Mouse (Mus musculus) embryonic facial prominence, embryonic 11.5 days (tissue): ENCODE data around the gene Plxna4. TPM values are rescaled to one million over a fixed set of nuclear protein-coding genes. Genes with fewer than 3 reads are reported as not detected.

Experiments
- ATAC-seq: fragments of 200-750 bp; cut with Nextera tagmentation; replicated peaks from 2 replicates; pipeline ENCODE4 v1.8.0; 2017; ENCODE audit warnings: low read depth; ENCODE audit not compliant: insufficient number of reproducible peaks, low FRiP score, low TSS enrichment
- DNase-seq: peaks from one replicate; pipeline ENCODE4 v3.0.0-alpha.2; 2015; ENCODE audit warnings: low spot score
- H3K27ac ChIP-seq: fragments of 300-500 bp; sonication (generic); replicated peaks from 2 replicates; pipeline ENCODE4 v1.5.1; 2014; ENCODE audit warnings: mild to moderate bottlenecking, low read depth, low read length, control low read depth
- H3K27me3 ChIP-seq: fragments of 300-500 bp; sonication (generic); 2 replicates; pipeline ENCODE4 v1.6.1; 2014; ENCODE audit warnings: mild to moderate bottlenecking, low read length, moderate library complexity, mixed read lengths; ENCODE audit not compliant: control insufficient read depth, insufficient read depth
- H3K36me3 ChIP-seq: fragments of 300-500 bp; sonication (generic); replicated peaks from 2 replicates; pipeline ENCODE4 v1.6.1; 2014; ENCODE audit warnings: low read depth, mild to moderate bottlenecking, low read length, moderate library complexity, mixed read lengths; ENCODE audit not compliant: control insufficient read depth, insufficient read depth
- H3K4me1 ChIP-seq: fragments of 300-500 bp; sonication (generic); 2 replicates; pipeline ENCODE4 v1.6.1; 2014; ENCODE audit warnings: low read length, mixed read lengths; ENCODE audit not compliant: control insufficient read depth, insufficient read depth
- H3K4me2 ChIP-seq: fragments of 300-500 bp; sonication (generic); 2 replicates; pipeline ENCODE4 v1.6.1; 2014; ENCODE audit warnings: low read depth, mild to moderate bottlenecking, control low read depth, low read length, moderate library complexity
- H3K4me3 ChIP-seq: fragments of 300-500 bp; sonication (generic); 2 replicates; pipeline ENCODE4 v1.5.1; 2014; ENCODE audit warnings: low read depth, low read length, control low read depth
- H3K9ac ChIP-seq: fragments of 300-500 bp; sonication (generic); replicated peaks from 2 replicates; pipeline ENCODE4 v1.6.1; 2014; ENCODE audit warnings: mild to moderate bottlenecking, control low read depth, low read length
- H3K9me3 ChIP-seq: fragments of 300-500 bp; sonication (generic); replicated peaks from 2 replicates; pipeline ENCODE4 v1.6.1; 2016; ENCODE audit warnings: mild to moderate bottlenecking, low read length, inconsistent platforms, mixed read lengths; ENCODE audit not compliant: control insufficient read depth
- WGBS: fragments of 180-500 bp; shearing (Covaris S2); extraction: QIAGEN DNeasy Blood & Tissue Kit; methylation state at CpG from one replicate; pipeline ENCODE4 v1.1.7; 2014; 5-methylcytosine and 5-hydroxymethylcytosine counted together
- polyA plus RNA-seq: library from polyadenylated mRNA; unstranded; fragments of >200 nt; fragmentation: Nextera tagmentation; extraction: Ambion mirVana; gene quantifications from 2 replicates; pipeline ENCODE4 v1.2.1, GENCODE M21; 2014

Plxna4 gene
- polyA plus RNA-seq, 1 experiment from 2014 or later, result 3.2 TPM

DNA sequence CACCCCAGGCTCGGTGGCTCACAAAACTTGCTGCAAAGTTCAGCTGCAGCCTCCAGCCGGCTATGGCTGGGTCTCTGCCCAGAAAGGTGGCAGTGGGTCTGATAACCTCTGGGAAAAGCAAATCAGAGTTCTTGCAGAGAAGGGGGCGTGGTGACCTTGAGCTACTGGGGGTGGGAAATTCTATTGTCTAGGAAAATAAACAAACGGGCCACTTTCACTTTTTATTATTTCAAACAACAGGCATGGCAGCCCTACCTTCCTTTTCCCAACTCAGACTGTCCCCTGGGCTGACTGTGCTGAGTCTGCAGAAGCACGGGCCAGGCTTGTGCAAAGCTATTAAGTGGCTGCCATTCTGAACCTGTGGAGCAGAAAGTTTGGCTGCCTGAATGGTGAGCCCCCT, 94.4 kb downstream of the Plxna4 start:
- Histone ChIP-seq H3K27ac (no peak overlapping the region), H3K4me1 (no peaks in the 10 kb centered on the region), H3K36me3 (no peaks in the 10 kb centered on the region), H3K4me3 (no peak overlapping the region), H3K27me3 (no peaks in the 10 kb centered on the region), H3K9me3 (no peaks in the 10 kb centered on the region), H3K9ac (no peak overlapping the region), H3K4me2 (no peak overlapping the region)
- 0 out of 2 replicates have a peak, but pooled peaks have one; percentile 44 for ATAC-seq
- DNase-seq, result no peak
- WGBS, result 35% methylated on average over 5 of the region's 5 CpGs

DNA sequence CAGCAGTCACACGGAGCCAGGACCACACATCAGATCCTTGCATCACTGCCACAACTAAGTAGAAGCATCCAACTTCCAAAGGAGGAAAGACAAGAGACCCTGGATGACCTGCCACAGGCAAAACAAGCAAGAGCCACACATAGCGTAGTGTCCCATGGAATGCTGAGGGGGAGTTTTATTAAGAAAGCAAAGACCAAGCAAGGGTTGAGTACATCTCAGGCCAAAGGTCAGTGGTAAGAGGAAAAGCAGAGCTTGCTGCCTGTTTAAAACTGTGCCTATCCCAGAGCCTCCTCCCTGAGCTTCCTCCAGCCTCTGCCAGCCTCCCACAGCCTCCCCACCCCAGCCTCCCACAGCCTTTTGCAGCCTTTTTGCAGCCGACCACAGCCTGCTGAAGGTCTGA, 100.9 kb downstream of the Plxna4 start:
- Histone ChIP-seq H3K9me3 (no peaks in the 10 kb centered on the region), H3K27ac (no peak overlapping the region), H3K4me1 (peaks cover 2% of the 10 kb centered on the region; the same call in 1 of the 2 replicates), H3K36me3 (no peaks in the 10 kb centered on the region), H3K27me3 (no peaks in the 10 kb centered on the region), H3K4me3 (no peak overlapping the region), H3K4me2 (no peak overlapping the region), H3K9ac (no peak overlapping the region)
- no peak for ATAC-seq
- WGBS, result 49% methylated on average over 3 of the region's 3 CpGs
- DNase-seq, result no peak

DNA sequence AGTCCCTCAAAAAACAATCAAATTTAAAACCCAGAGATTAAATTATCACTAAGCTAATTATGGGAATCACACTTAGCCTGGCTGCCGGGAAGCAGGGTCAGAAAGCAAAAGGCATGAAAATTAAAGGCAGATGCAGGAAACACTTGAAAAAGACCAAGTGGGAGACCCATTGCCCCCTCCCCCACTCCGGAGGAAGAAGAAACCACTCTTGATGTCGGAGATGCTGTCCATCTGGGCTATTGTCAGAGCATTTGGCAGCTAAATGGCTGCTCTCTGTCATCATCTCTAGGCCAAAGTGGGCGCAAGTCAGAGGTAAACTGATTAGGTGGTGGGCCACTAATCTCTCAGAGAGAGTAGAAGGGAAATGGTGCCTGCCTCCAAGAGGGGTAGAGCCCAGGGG, 105.5 kb downstream of the Plxna4 start:
- H3K9ac ChIP-seq, result no peak overlapping the region
- H3K4me1 ChIP-seq, result peaks cover 2% of the 10 kb centered on the region; the same call in 1 of the 2 replicates
- no peaks in the 10 kb centered on the region for H3K27me3 ChIP-seq
- no peak overlapping the region for H3K4me2 ChIP-seq
- ATAC-seq, result no peak
- H3K27ac ChIP-seq, result no peak overlapping the region
- no peaks in the 10 kb centered on the region for H3K9me3 ChIP-seq
- H3K36me3 ChIP-seq, result no peaks in the 10 kb centered on the region
- DNase-seq, result peak; percentile 52
- H3K4me3 ChIP-seq, result no peak overlapping the region
- 25% methylated on average over 4 of the region's 4 CpGs for WGBS

GRCm38 (mm10) chr6:32480741-32481140, 107.3 kb downstream of the Plxna4 start:
- ATAC-seq (no peak), DNase-seq (no peak)
- H3K27me3 ChIP-seq, result no peaks in the 10 kb centered on the region
- 65% methylated on average over 1 of the region's 1 CpGs for WGBS
- H3K9me3 ChIP-seq, result no peaks in the 10 kb centered on the region
- no peaks in the 10 kb centered on the region for H3K36me3 ChIP-seq
- H3K4me1 ChIP-seq, result peaks cover 2% of the 10 kb centered on the region; the same call in 1 of the 2 replicates
- H3K9ac ChIP-seq, result no peak overlapping the region
- H3K4me2 ChIP-seq, result no peak overlapping the region
- H3K27ac ChIP-seq, result no peak overlapping the region
- H3K4me3 ChIP-seq, result no peak overlapping the region

DNA sequence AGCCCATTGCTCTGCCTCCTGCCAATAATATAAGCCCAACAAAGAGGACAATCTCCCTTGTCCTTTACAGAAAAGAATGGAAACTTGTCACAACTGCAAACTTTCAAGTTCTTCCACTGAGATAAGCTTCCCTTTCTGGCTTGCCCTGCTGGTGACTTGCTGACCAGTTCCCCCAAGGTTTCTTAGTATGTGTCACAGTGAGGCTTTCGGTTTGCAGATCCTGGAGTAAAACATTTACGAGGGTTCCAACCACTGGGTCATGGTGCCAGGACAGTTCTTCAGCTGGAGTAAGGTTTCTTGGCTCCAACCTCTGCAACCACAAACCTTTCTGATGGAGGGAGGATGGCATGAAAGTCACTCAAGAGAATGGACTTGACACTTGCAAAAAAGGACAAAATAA, 108.2 kb downstream of the Plxna4 start:
- Histone ChIP-seq H3K27me3 (no peaks in the 10 kb centered on the region), H3K9ac (no peak overlapping the region), H3K9me3 (no peaks in the 10 kb centered on the region), H3K36me3 (no peaks in the 10 kb centered on the region), H3K4me1 (peaks cover 2% of the 10 kb centered on the region; the same call in 1 of the 2 replicates), H3K27ac (no peak overlapping the region), H3K4me2 (no peak overlapping the region), H3K4me3 (no peak overlapping the region)
- DNase-seq, result no peak
- WGBS, result 87% methylated on average over 2 of the region's 2 CpGs
- no peak for ATAC-seq

DNA sequence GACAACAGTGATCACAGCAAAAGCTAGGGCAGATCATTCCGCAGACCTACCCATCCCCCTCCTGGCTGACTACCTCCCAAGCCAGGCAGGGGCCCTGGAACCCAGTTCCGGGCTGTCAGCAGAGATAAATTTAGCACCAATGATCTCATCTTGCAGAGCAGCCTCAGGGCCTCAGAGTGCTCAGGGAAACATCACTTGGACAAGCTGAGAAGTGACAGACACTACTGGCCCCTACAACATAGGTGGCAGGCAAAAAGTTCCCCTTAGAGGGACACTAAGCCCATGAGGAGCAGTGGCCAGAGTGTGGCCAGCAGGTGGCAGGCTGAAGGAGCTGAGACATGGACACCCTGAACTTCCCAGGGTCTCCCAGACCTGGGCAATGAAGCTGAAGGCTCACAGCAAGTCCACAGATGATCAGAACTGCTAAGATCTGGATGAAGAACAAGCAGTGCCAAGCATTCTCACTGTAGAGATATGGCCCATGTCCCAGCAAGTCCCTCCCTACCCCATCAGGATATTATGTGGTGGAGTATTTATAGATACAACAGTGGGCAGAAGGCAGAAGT, 108.7 kb downstream of the Plxna4 start:
- H3K4me2 ChIP-seq, result no peak overlapping the region
- no peak overlapping the region for H3K27ac ChIP-seq
- peak; percentile 46 for DNase-seq

DNA sequence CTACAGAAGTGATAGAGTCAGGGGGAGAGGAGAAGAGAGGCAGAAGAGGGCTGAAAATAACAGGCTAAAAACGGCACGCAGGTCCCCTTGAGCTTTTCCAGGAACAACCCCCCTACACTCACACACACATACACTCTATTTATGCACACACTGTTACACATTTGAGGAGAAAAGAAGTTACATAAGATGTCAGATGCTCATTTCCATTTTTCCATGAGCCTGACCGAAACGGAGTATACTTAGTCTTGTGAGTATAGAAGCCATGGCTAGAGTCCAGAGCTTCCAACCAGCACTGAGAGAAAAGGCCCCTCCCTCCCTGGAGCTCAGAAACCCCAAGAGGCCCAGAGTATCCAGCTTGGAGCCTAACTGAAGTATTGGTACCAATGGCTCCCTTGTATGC, 112.0 kb downstream of the Plxna4 start:
- no peaks in the 10 kb centered on the region for H3K36me3 ChIP-seq
- 87% methylated on average over 4 of the region's 4 CpGs for WGBS
- ATAC-seq (no peak), DNase-seq (no peak)
- H3K9me3 ChIP-seq, result no peaks in the 10 kb centered on the region
- no peaks in the 10 kb centered on the region for H3K27me3 ChIP-seq
- H3K4me3 ChIP-seq, result no peak overlapping the region
- no peak overlapping the region for H3K4me2 ChIP-seq
- H3K4me1 ChIP-seq, result no peaks in the 10 kb centered on the region
- H3K9ac ChIP-seq, result no peak overlapping the region
- H3K27ac ChIP-seq, result no peak overlapping the region

More for the DNA sequence above, 108.7 kb downstream of the Plxna4 start:
- H3K4me3 ChIP-seq, result no peak overlapping the region
- H3K9ac ChIP-seq, result no peak overlapping the region
- H3K27me3 ChIP-seq, result no peaks in the 10 kb centered on the region
- H3K36me3 ChIP-seq, result no peaks in the 10 kb centered on the region
- H3K9me3 ChIP-seq, result no peaks in the 10 kb centered on the region
- WGBS, result 15% methylated on average over 2 of the region's 2 CpGs
- H3K4me1 ChIP-seq, result peaks cover 2% of the 10 kb centered on the region; the same call in 1 of the 2 replicates
- no peak for ATAC-seq

GRCm38 (mm10) chr6:32472062-32472461, 115.9 kb downstream of the Plxna4 start:
- 70% methylated on average over 5 of the region's 5 CpGs for WGBS
- H3K36me3 ChIP-seq, result no peaks in the 10 kb centered on the region
- no peak overlapping the region for H3K27ac ChIP-seq
- no peak overlapping the region for H3K4me2 ChIP-seq
- no peak for DNase-seq
- no peak overlapping the region for H3K4me3 ChIP-seq
- ATAC-seq, result no peak
- H3K27me3 ChIP-seq, result no peaks in the 10 kb centered on the region
- H3K9me3 ChIP-seq, result no peaks in the 10 kb centered on the region
- no peaks in the 10 kb centered on the region for H3K4me1 ChIP-seq
- no peak overlapping the region for H3K9ac ChIP-seq
